Mouse (Mus musculus) hindbrain, embryonic 16.5 days (tissue): ENCODE measurements around the gene Slc9a9. TPM values are rescaled to one million over a fixed set of nuclear protein-coding genes. Genes with fewer than 3 reads are reported as not detected.

Experiments used
- ATAC-seq: fragments of 200-750 bp; cut with Nextera tagmentation; 2 replicates; pipeline ENCODE4 v1.8.0; 2017; ENCODE audit warnings: moderate TSS enrichment, moderate library complexity
- H3K27ac ChIP-seq: fragments of 300-500 bp; sonication (generic); 2 replicates; pipeline ENCODE4 v1.5.1; 2014; ENCODE audit warnings: low read depth, mild to moderate bottlenecking, control low read depth, low read length, moderate library complexity
- H3K27me3 ChIP-seq: fragments of 300-500 bp; sonication (generic); replicated peaks from 2 replicates; pipeline ENCODE4 v1.6.1; 2014; ENCODE audit warnings: low read length; ENCODE audit not compliant: control insufficient read depth, insufficient read depth
- H3K36me3 ChIP-seq: fragments of 300-500 bp; sonication (generic); 2 replicates; pipeline ENCODE4 v1.6.1; 2014; ENCODE audit warnings: mild to moderate bottlenecking, low read length, moderate library complexity, mixed read lengths; ENCODE audit not compliant: control insufficient read depth, insufficient read depth
- H3K4me1 ChIP-seq: fragments of 300-500 bp; sonication (generic); 2 replicates; pipeline ENCODE4 v1.6.1; 2014; ENCODE audit warnings: low read depth, low read length; ENCODE audit not compliant: control insufficient read depth, insufficient read depth
- H3K4me2 ChIP-seq: fragments of 300-500 bp; sonication (generic); 2 replicates; pipeline ENCODE4 v1.6.1; 2014; ENCODE audit warnings: mild to moderate bottlenecking, low read length, control low read depth, moderate library complexity
- H3K4me3 ChIP-seq: fragments of 300-500 bp; sonication (generic); 2 replicates; pipeline ENCODE4 v1.5.1; 2014; ENCODE audit warnings: mild to moderate bottlenecking, low read length, control low read depth, moderate library complexity
- H3K9ac ChIP-seq: fragments of 300-500 bp; sonication (generic); 2 replicates; pipeline ENCODE4 v1.6.1; 2014; ENCODE audit warnings: low read depth, mild to moderate bottlenecking, control low read depth, low read length, moderate library complexity
- H3K9me3 ChIP-seq: fragments of 300-500 bp; sonication (generic); 2 replicates; pipeline ENCODE4 v1.6.1; 2014; ENCODE audit warnings: mild to moderate bottlenecking, low read length, moderate library complexity; ENCODE audit not compliant: control insufficient read depth
- WGBS: fragments of 180-500 bp; shearing (Covaris S2); extraction: QIAGEN DNeasy Blood & Tissue Kit; methylation state at CpG from one replicate; pipeline ENCODE4 v1.1.7; 2014; 5-methylcytosine and 5-hydroxymethylcytosine counted together
- polyA plus RNA-seq: library from polyadenylated mRNA; unstranded; fragments of >200 nt; fragmentation: Nextera tagmentation; extraction: Ambion mirVana; gene quantifications from 2 replicates; pipeline ENCODE4 v1.2.1, GENCODE M21; 2015

Gene Slc9a9
- polyA plus RNA-seq, 1 experiment from 2014 or later, result 6.9 TPM

- Histone ChIP-seq H3K4me1 (no peaks in the 10 kb centered on the region), H3K27me3 (no peaks in the 10 kb centered on the region), H3K27ac (no peak overlapping the region), H3K4me3 (no peak overlapping the region), H3K4me2 (no peak overlapping the region), H3K9ac (no peak overlapping the region), H3K36me3 (no peaks in the 10 kb centered on the region), H3K9me3 (peaks cover 4% of the 10 kb centered on the region; the same call in 1 of the 2 replicates)
- WGBS, result 59% methylated on average over 2 of the region's 2 CpGs
- no peak for ATAC-seq
These were observed 285.9 kb downstream of the Slc9a9 start for GRCm38 (mm10) chr9:94955645-94956044.

- no peak for ATAC-seq
These were observed 288.7 kb downstream of the Slc9a9 start for GRCm38 (mm10) chr9:94958382-94958781.

GRCm38 (mm10) chr9:94968596-94969120, 298.9 kb downstream of the Slc9a9 start:
- H3K4me3 ChIP-seq, result no peak overlapping the region
- H3K4me2 ChIP-seq, result no peak overlapping the region
- H3K27ac ChIP-seq, result no peak overlapping the region
- H3K9me3 ChIP-seq, result no peaks in the 10 kb centered on the region
- H3K4me1 ChIP-seq, result no peaks in the 10 kb centered on the region
- peak; percentile 34; the same call in 1 of the 2 replicates for ATAC-seq
- no peak overlapping the region for H3K9ac ChIP-seq
- H3K36me3 ChIP-seq, result no peaks in the 10 kb centered on the region
- 59% methylated on average over 5 of the region's 5 CpGs for WGBS
- H3K27me3 ChIP-seq, result no peaks in the 10 kb centered on the region

More at GRCm38 (mm10) chr9:94958382-94958781, 288.7 kb downstream of the Slc9a9 start:
- no peaks in the 10 kb centered on the region for H3K9me3 ChIP-seq
- H3K4me1 ChIP-seq, result no peaks in the 10 kb centered on the region
- H3K27ac ChIP-seq, result no peak overlapping the region
- H3K36me3 ChIP-seq, result no peaks in the 10 kb centered on the region
- WGBS, result 71% methylated on average over 2 of the region's 2 CpGs
- H3K4me3 ChIP-seq, result no peak overlapping the region
- no peak overlapping the region for H3K9ac ChIP-seq
- H3K4me2 ChIP-seq, result no peak overlapping the region
- H3K27me3 ChIP-seq, result no peaks in the 10 kb centered on the region

- Histone ChIP-seq H3K27ac (no peak overlapping the region), H3K36me3 (no peaks in the 10 kb centered on the region), H3K4me3 (no peak overlapping the region), H3K9ac (no peak overlapping the region), H3K4me2 (no peak overlapping the region), H3K4me1 (no peaks in the 10 kb centered on the region), H3K27me3 (no peaks in the 10 kb centered on the region), H3K9me3 (no peaks in the 10 kb centered on the region)
- peak; percentile 89 for ATAC-seq
- WGBS, result 21% methylated on average over 1 of the region's 1 CpGs
These were observed 299.4 kb downstream of the Slc9a9 start for GRCm38 (mm10) chr9:94969131-94969530.

GRCm38 (mm10) chr9:94972021-94972420, 302.3 kb downstream of the Slc9a9 start:
- Histone ChIP-seq H3K4me3 (no peak overlapping the region), H3K27me3 (no peaks in the 10 kb centered on the region), H3K9me3 (no peaks in the 10 kb centered on the region), H3K9ac (no peak overlapping the region), H3K27ac (no peak overlapping the region), H3K4me2 (no peak overlapping the region), H3K4me1 (no peaks in the 10 kb centered on the region), H3K36me3 (no peaks in the 10 kb centered on the region)
- WGBS, result 74% methylated on average over 2 of the region's 2 CpGs
- ATAC-seq, result no peak

- Histone ChIP-seq H3K4me3 (no peak overlapping the region), H3K27ac (no peak overlapping the region), H3K4me2 (no peak overlapping the region), H3K4me1 (no peaks in the 10 kb centered on the region), H3K36me3 (no peaks in the 10 kb centered on the region), H3K27me3 (no peaks in the 10 kb centered on the region), H3K9me3 (no peaks in the 10 kb centered on the region), H3K9ac (no peak overlapping the region)
- WGBS, result 89% methylated on average over 2 of the region's 2 CpGs
- no peak for ATAC-seq
These were observed 303.0 kb downstream of the Slc9a9 start for GRCm38 (mm10) chr9:94972693-94973092.

GRCm38 (mm10) chr9:94976191-94976590, 306.5 kb downstream of the Slc9a9 start:
- H3K27me3 ChIP-seq, result no peaks in the 10 kb centered on the region
- ATAC-seq, result no peak
- H3K9ac ChIP-seq, result no peak overlapping the region
- 96% methylated on average over 1 of the region's 1 CpGs for WGBS
- H3K9me3 ChIP-seq, result no peaks in the 10 kb centered on the region
- no peak overlapping the region for H3K27ac ChIP-seq
- no peaks in the 10 kb centered on the region for H3K4me1 ChIP-seq
- no peaks in the 10 kb centered on the region for H3K36me3 ChIP-seq
- H3K4me2 ChIP-seq, result no peak overlapping the region
- no peak overlapping the region for H3K4me3 ChIP-seq

- 96% methylated on average over 4 of the region's 4 CpGs for WGBS
- no peak for ATAC-seq
- no peaks in the 10 kb centered on the region for H3K36me3 ChIP-seq
- H3K4me3 ChIP-seq, result no peak overlapping the region
- H3K9me3 ChIP-seq, result no peaks in the 10 kb centered on the region
- no peak overlapping the region for H3K9ac ChIP-seq
- no peaks in the 10 kb centered on the region for H3K4me1 ChIP-seq
- no peaks in the 10 kb centered on the region for H3K27me3 ChIP-seq
- no peak overlapping the region for H3K4me2 ChIP-seq
- no peak overlapping the region for H3K27ac ChIP-seq
These were observed 323.9 kb downstream of the Slc9a9 start for GRCm38 (mm10) chr9:94993575-94993974.

- Histone ChIP-seq H3K27ac (no peak overlapping the region), H3K27me3 (no peaks in the 10 kb centered on the region), H3K4me1 (no peaks in the 10 kb centered on the region), H3K36me3 (no peaks in the 10 kb centered on the region), H3K9ac (no peak overlapping the region), H3K9me3 (no peaks in the 10 kb centered on the region), H3K4me2 (no peak overlapping the region), H3K4me3 (no peak overlapping the region)
- 93% methylated on average over 12 of the region's 12 CpGs for WGBS
- no peak; the same call in 1 of the 2 replicates for ATAC-seq
These were observed 350.5 kb downstream of the Slc9a9 start for GRCm38 (mm10) chr9:95020136-95020706.
